Mouse (Mus musculus) adrenal gland, postnatal 25 days (tissue): ENCODE measurements at regions not wholly inside any gene's neighbourhood (a gene's known extent, or its start where the extent isn't known, plus 50 kb on each side); places are given as distances from the start of the nearest gene placed in this dataset.

Source experiments
- DNase-seq: peaks from one replicate; pipeline ENCODE4 v3.0.0; 2021; ENCODE audit warnings: mixed read lengths

DNA sequence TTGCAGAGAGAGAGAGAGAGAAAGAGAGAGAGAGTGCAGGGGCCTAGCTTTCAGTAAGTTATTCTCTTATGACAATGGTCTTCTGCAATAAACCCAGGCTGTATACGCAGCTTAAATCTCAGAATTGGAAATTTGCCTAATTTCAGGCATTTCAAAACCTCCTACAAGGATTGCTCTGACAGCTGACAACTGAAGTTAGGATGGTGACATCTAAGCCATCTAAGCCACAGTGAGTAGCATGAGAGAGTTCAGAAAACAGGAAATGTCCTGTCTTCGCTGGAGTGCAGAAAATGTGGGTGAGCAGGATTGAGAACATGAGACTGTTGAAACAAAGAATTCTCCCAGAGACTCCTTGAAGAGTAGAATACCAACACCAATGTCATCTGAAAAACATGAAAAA is 56.8 kb downstream of the Fam110c start:
- no peak for DNase-seq

DNA sequence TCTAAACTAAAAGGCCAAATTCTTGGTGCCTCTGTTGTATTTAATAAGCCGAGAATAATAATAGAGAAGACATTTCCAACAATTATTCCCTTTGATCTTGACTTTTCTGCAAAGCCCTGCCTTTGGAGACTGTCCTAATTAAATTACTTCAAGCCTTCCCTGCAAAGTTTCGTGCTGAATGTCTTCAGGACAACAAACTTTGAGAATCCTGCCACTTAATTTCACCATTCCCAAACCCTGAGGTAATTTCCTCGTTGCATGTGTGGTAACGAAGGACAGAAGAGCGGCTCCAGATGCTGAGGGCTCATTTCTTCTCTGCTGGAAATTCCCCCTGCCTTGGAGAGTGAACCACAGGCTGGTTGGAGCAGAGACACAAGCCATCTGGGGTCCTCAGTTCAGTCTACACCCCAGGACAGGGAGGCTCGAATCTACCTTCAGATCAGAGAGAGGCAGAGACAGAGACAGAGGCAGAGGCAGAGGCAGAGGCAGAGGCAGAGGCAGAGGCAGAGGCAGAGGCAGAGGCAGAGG is 60.9 kb downstream of the Fam110c start:
- no peak for DNase-seq

DNA sequence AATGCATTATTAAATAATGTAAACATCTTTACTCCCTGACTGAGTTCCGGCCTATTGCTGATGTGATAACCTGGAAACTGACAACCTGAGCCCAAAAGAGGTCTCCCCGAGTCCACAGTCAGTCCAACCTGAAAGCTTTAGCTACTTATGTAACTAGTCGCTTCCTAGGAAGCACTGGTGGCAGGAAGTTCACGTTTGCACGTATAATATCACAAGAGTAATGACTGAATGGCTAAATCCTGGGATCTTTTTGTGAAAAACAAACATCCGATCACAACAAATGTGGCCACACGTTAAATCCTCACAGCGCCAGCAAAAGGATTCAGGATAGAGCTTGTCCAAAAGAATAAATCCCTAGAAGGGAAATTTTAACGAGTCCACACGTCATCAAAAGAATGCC is 62.7 kb downstream of the Fam110c start:
- DNase-seq, result no peak

- DNase-seq, result no peak
Observed at GRCm38 (mm10) chr12:31136911-31137310, 63.2 kb downstream of the Fam110c start.

DNA sequence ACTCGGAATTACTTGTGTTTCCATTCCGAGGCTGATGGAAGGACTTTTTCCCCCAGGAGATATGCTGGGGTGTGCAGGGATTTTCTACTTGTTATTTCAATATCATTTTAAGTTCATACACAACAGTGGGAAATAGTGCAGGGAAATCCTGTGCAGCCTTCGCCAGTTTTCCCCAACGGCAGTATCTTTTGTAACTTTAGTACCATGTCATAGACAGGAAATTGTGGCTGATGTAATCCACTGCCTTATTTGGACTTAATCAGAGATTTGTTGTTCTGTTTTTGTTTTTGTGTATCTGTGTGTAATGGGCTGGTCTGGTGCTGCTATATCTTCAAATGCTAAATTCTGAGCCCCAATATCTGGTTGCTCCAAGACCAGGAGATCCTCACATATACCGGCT is 63.8 kb downstream of the Fam110c start:
- DNase-seq, result no peak

DNA sequence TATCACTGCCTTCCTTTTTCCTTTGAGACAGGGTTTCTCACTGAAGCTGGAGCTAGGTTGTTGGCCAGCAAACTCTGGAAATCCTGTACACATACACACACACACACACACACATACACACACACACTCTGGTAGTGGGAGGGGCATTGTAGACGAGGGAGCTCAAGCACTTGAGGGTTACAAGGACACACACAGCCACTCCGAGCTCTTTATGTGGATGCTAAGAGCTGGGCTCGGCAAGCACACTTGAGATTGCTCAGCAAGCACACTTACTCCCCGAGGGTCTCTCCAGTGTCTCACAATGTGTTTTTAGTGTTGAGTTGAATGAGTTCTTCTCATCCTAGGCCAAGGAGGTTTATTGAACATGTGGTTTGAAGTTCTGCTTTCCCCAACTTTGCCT is 66.2 kb downstream of the Fam110c start:
- DNase-seq, result no peak

GRCm38 (mm10) chr12:31143266-31143665 is 69.6 kb downstream of the Fam110c start:
- DNase-seq, result no peak

DNA sequence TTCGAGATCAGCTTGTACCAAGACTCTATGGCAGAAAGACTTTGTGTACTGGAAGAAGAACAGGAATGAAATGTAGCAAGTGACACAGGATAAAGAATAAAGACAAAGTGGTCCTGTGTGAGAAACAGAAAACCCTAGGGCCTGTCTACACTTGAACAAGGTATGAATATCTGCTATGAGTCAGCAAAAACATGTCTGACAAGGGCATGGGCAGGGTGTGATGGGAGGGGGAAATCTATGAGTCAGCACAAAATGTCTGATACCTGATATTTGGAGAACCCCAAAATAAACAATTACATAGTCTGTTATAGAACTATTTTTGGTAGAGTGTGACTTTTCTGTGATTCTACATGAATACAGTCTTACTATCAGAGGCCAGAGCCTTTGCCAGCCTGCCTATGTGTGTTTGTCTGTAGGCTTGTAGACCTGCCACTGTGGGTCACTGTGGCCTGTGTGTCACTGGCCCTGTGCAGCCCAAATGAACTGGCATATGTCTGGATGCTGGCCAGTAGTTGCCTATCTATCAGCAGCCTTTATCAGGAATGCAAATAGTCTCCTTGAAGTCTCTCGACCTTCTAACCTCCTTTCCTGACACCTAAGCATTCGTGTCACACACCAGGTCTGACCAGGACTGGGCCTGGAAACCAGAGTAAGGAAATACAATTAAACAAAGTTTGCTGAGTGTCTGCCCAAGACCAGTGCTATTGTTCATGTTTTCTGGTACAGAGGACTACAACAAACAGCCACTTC is 71.5 kb downstream of the Fam110c start:
- no peak for DNase-seq

GRCm38 (mm10) chr12:31148417-31149356 is 75.0 kb downstream of the Fam110c start:
- no peak for DNase-seq

DNA sequence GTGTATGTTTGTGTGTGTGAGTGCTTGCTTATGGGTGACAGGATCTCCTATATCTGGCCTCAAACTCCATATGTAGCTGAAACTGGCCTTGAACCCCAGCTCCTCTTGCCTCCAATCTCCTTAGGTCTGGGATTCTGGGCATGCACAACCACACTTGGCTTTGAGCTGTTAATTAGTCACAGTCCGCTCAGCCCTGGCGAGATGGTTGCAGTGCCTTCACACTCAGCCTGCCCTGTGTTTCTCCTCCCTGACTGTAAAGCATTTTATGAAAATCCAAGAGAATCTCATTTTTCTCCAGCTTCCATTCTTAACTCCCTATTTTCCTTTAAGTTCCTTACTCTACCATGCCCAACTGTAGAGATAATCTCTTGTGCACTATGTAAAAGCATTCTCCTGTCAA is 80.1 kb downstream of the Fam110c start:
- no peak for DNase-seq

- peak; percentile 39 for DNase-seq
Observed at GRCm38 (mm10) chr12:31154608-31155011, 80.9 kb downstream of the Fam110c start.

DNA sequence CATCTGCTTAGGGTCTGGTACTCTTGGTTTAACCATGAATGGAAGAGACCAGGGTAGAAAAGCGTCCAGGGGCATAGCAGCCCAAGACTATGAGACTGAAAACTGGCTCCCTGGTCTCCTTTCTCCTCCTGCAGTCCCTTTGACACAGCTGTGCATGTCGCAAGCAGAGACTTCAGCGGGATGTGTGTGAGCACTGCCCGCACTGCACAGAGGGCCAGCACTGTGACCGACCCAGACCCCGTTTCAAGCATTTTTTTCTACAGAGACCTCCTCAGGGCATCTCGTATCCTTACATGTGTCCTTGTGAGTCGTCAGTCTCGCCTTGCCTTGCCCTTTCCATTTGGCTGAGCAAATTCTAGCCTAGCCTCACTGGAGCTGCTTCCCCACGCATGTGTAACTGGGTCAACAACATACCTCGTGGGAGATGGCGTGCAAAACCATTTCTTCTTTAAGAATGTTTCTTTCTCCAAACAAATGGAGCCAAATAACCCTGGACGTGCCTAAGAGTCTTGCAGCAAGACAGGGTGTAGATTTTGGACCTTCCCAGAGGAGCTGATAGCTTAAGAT is 82.6 kb downstream of the Fam110c start:
- no peak for DNase-seq

DNA sequence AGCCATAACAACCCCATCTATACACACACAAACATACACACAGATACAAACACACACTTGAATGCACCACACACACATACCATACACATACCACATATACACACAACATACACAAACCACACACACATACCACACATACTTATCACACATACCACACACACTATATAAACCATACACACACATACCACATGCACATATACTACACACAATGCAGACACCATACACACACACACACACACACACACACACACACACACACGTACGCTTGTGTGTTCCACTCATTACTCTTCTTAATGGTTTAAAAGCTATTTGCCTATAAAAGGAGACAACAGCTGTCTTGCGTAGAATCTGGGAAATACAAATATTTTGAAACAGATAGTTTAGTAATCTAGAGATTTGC is 83.1 kb upstream of the Gm6993 start:
- DNase-seq, result no peak

GRCm38 (mm10) chr12:31157890-31158289 is 82.7 kb upstream of the Gm6993 start:
- no peak for DNase-seq

GRCm38 (mm10) chr12:31158885-31159284 is 81.7 kb upstream of the Gm6993 start:
- no peak for DNase-seq

DNA sequence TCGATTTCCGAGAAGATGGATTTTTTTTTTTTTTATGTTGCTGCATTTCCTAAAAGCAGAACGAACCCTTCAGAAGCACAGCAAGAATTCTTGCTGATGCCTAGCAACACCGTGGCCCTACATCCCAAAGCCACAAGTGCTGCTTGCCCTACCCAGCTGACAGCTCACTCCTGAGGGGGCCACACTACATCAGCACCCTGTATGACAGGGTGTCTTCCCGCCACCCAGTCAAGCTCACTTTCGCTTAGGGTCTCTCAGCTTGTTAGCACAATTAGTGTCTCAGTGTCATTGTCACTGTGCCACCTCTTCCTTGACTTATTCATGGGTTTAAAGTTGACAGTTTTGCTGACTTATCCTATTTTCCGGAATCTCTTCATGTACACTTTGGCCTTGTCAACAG is 81.2 kb upstream of the Gm6993 start:
- no peak for DNase-seq

- DNase-seq, result no peak
Observed at GRCm38 (mm10) chr12:31168221-31168890, 72.2 kb upstream of the Gm6993 start.

- no peak for DNase-seq
Observed at GRCm38 (mm10) chr12:31170111-31170510, 70.5 kb upstream of the Gm6993 start.

- peak; percentile 75 for DNase-seq
Observed at GRCm38 (mm10) chr12:31170546-31171160, 69.9 kb upstream of the Gm6993 start.

GRCm38 (mm10) chr12:31171992-31172391 is 68.6 kb upstream of the Gm6993 start:
- no peak for DNase-seq

- DNase-seq, result no peak
Observed at GRCm38 (mm10) chr12:31172451-31173318, 67.9 kb upstream of the Gm6993 start.
